Mouse (Mus musculus) thymus, adult 2 months (tissue): Measurements from ENCODE around the gene Fam43a.

Experiments used
- CTCF ChIP-seq: fragments of 200-500 bp; IDR thresholded peaks from 2 replicates; pipeline ENCODE4 v1.5.1; 2012; ENCODE audit warnings: mild to moderate bottlenecking, control low read depth, low read length, moderate library complexity, borderline replicate concordance; ENCODE audit not compliant: control insufficient read depth, poor library complexity, insufficient read depth; ENCODE audit errors: extremely low read depth
- POLR2A ChIP-seq: fragments of 200-500 bp; IDR thresholded peaks from 2 replicates; pipeline ENCODE4 v1.6.1; 2012; ENCODE audit warnings: mild to moderate bottlenecking, low read length, control low read depth, moderate library complexity; ENCODE audit not compliant: control insufficient read depth, poor library complexity, insufficient read depth; ENCODE audit errors: extremely low read depth

DNA sequence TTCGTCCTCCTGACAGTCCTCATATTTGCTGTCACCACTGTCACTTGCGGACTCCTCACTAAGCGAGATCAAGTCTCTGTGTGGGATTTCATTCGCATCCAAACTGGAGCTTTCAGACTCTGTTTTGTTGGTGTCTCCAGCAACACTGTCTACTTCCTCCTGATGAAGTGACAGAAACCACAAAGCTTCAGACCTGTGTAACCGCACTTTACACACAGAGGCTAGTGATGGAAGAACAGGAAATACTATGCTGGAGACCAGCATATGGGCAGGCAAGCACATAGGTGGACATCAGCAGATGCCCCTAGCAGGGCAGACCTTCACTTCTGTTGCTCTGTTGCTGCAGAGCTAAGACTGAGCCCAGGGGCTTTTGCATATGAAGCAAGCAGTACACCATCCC, 28.1 kb upstream of the Fam43a start:
- TF ChIP-seq CTCF (no peak), POLR2A (no peak)
